Mouse (Mus musculus): ENCODE data around the gene Ddi2.

Ddi2 gene

GRCm38 (mm10) chr4:141653044-141653443 is 70.2 kb downstream of the Ddi2 start:
- no peak for DNase-seq

DNA sequence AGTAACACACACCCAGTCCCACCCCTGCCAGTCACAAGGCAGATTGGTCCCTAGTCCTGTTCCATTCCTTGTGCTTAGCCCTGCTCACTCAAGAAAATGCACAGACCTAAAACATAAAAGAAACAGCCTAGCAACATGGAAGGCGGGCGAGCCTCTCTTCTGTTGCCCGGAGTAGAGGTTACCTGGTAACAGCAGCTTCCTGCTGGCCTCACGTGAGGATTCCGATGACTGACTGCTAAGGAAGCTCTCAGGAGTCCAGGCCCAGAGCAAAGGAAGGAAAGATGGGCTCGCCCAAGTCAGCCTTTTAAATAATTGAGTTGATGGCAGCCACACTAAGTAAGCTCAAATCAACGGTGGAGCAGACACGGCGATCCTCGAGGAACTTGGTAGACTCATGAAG is 71.3 kb downstream of the Ddi2 start:
- no peak for DNase-seq

DNA sequence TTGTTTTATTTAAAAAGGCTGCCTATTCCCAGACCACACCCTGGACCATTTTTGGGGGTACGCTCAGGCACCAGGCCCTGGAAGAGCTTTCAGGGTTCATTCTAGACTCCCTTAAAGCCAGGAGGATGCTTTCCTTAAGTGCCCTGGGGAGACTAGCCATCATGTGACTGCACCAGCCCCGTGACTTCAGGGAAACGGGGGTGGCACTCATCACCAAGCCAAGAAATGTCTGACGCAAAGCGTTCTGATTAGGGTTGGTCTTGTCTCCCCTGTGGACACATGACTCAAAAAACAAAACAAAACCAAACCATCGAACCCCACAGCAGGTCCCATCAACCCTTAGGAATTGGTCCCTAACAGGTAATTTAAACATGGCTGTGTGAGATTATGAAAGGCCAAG is 71.9 kb downstream of the Ddi2 start:
- no peak for DNase-seq

DNA sequence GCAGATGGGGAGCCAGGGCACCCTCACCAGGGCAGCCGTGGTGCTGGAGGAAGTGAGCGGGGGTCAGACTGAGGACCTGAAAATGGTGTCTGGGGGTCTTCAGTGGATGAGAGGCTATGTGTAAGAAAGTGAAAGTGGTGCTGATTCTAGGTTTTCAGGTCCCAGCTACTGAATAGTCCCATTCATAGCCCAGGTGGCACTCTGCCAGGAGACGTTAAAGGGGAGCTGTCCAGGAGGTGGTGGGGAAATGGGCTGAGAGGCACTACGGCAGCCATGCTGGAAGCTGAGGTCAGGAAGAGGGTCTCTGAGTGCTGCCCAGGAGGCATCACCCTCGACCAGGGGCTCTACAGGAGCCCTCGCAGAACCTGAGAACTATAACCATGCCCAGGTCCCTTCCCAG is 74.0 kb downstream of the Ddi2 start:
- DNase-seq = no peak

- DNase-seq = no peak
These were observed 75.0 kb downstream of the Ddi2 start for GRCm38 (mm10) chr4:141648262-141648661.

DNA sequence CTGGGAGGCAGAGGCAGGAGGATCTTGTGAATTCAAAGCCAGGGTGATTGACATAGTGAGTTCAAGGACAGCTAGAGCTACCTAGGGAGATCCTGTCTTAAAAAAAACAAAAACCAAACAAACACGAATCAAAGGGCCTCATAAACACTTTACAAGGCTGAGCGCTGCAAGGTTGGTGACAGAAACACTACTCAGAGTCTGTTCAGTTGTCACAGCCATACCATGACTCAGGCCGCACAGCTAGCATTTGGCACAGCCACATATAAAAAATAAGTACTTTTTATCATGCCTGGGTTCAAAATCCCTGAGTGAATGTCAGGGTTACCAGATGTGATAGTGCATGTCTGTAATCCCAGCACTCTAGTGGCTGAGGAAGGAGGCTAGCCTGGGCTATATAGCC is 76.0 kb downstream of the Ddi2 start:
- no peak for DNase-seq

DNA sequence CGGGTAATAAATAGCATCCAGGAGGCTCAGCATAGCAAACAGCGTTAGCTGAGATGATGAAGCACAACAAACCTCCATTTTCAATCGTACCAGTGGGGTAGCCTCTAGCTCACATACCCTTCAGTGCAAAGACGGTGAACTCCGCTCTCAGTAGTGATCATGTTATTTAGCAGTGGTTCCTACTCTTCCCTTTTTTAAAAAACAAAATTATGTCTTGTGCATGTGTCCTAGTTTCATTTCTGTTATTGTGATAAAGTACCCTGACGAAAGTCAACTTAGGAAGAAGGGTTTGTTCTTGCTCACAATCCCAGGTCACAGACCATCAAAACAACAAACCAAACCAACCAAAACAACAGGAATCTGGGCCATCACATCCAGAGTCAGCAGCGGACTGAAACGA is 77.2 kb downstream of the Ddi2 start:
- no peak for DNase-seq

GRCm38 (mm10) chr4:141643118-141643855 is 79.9 kb downstream of the Ddi2 start:
- DNase-seq = peak; percentile 67 to 72

GRCm38 (mm10) chr4:141641961-141642811 is 81.0 kb downstream of the Ddi2 start:
- no peak for DNase-seq

DNA sequence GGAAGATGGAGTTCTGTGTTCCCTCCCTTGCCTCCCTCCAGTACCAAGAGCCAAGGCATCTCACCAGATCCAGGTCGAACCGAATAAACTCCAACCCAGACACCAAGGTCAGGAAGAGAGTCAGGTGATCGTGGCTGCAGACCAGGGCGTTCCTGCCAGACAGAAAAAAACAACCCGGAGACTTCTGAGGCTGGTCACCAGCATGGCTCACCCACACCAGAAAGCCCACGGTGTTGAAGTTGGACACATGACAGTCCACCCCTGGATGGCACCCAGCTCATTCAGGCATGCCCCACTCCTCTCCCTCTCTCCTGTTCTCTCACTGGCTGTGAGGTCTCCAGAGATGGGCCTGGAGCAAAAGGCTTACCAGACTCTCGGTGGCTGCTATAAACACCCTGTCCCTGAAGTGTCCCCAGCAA is 81.9 kb downstream of the Ddi2 start:
- no peak for DNase-seq

DNA sequence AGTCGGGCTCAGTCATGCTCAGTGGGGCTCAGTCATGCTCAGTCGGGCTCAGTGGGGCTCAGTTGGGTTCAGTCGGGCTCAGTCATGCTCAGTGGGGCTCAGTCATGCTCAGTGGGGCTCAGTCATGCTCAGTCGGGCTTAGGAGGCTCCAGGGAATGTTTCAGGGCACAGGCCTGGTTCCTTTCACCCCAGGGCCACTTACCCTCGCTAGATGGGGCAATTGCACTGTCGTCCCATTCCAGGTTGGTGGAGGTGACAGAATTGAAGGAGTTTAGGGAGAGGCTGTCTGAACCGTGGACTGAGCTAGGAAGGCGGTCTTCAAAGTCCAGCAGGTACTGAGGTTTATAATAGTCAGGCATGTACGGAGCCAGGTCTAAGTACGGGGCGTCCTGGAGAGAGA is 83.7 kb downstream of the Ddi2 start:
- no peak for DNase-seq

DNA sequence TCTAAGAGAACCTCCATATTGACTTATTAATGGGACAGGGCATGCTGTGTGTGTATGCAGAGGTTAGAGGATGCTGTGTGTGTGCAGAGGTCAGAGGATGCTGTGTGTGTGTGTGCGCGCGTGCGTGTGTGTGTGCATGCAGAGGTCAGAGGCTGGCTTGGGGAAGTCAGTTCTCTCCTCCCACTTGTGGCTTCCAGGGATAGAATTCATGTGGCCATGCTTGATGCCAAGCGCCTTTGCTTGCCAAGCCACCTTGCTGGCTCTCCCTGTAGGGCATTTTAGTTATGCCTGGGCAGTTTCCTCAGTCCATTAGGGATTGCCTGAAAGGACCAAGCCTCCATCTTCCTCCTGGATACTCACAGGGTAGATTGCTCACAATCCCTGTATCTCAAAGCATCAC is 86.5 kb downstream of the Ddi2 start:
- peak in 1 of 2 experiments; percentile 53 for DNase-seq

DNA sequence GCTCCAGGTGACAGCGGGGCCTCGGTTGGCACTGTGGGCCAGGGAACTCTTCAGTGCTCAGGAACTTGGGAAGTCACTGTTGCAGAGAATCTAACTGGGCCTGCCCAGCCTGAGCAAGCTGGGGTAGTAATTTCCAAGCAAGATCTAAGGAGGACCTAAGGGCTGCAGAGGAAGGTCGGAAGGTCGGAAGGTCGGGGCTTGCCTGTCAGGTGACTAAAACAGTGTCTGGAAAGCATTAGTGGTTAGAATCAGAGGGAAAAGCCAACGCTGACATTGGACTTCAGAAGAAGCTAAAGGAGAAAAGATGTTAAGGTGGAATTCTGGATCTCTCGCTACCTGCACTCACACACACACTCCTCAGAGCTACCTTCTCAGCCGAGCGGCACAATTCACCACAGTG is 87.2 kb downstream of the Ddi2 start:
- no peak for DNase-seq

DNA sequence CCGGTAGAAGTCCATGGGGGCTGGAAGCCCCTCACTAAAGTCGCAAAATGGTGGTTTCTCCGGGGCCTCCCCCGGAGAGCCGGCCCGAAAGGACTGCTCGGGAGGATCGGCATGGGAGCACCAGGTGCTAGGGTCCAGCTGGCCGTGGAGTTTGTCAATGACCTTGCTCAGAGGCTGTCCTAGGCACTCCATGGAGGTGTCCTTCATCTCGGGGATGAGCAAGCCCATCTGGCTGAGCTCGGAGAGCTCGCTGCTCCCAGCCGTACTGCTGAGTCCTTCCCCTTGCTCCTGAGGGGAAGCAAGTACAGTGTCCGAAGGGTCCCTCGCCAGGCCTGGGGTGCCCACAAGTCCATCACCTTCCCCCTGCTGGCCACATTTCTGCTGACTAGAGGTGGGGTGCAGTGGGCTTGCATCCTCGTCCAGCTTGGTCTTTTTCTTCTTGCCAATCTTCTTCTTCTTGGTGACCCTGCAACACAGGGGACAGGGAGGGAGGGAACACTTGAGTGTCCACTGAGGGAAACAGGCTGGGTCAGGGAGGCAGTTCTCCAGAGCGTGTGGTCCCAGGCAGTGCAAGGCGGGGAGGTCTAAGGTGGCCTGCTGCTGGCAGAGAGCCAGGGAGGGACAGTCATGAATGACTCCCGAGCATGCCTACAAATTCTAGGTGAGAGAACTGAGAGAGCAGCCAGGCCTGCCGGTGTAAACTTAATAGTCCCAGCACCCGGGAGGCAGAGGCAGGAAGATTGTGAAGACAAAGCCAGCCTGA is 90.9 kb downstream of the Ddi2 start:
- DNase-seq = no peak

GRCm38 (mm10) chr4:141631250-141631649 is 92.0 kb downstream of the Ddi2 start:
- DNase-seq = no peak

DNA sequence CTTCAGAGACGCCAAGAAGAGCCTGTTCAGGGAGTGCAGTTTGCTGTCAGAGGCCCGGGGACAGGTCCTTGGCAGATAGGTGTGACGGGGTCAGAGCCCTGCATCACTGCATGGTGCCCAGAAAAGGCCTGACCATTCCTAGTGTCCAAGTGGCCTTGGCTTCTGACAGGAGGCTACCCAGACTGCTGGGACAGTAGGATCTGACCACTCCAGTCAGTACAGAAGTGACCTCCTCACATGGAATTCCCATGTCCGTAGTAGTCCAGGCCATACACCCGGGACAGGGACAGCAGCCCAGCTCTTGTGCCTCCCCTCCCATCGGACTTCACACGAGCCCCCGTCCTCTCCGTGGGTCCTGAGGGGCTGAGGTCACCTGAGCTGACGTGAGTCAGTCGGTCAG is 93.2 kb downstream of the Ddi2 start:
- DNase-seq = no peak

GRCm38 (mm10) chr4:141628661-141629060 is 94.6 kb downstream of the Ddi2 start:
- DNase-seq = no peak

Data from cerebellum, adult 18-20 months (tissue).